Mouse (Mus musculus) megakaryocyte-erythroid progenitor cell, adult 5-6 weeks (primary cell): ENCODE data around the gene Akap12. TPM values are rescaled to one million over a fixed set of nuclear protein-coding genes. Genes with fewer than 3 reads are reported as not detected.
A peak's percentile ranks its signal among the peaks of the same experiment; 100 is the strongest.

Source experiments
- ATAC-seq: replicated peaks from 2 replicates; pipeline ENCODE4 v1.8.0; 2016; ENCODE audit warnings: mild to moderate bottlenecking, inconsistent platforms; ENCODE audit not compliant: severe bottlenecking, poor library complexity, low FRiP score, low TSS enrichment
- total RNA-seq, 2 experiments: library from RNA; stranded (forward) in 1 of 2; stranded (reverse) in 1 of 2; fragments of 200-1000, 215-1000 nt in 1 of 2; fragments of >200 nt in 1 of 2; fragmentation: Nextera tagmentation in 1 of 2; gene quantifications; 2 replicates each; pipeline ENCODE4 v1.2.3; 2014 to 2017

Gene Akap12
- total RNA-seq, 2 experiments from 2014 or later: 0.09 to 3.9 TPM

GRCm38 (mm10) chr10:4276081-4276480, 9.9 kb downstream of the Akap12 start:
- ATAC-seq: no peak

GRCm38 (mm10) chr10:4278041-4278440, 11.9 kb downstream of the Akap12 start:
- no peak for ATAC-seq

- ATAC-seq: no peak
Measured at GRCm38 (mm10) chr10:4282395-4282794, 16.2 kb downstream of the Akap12 start.

GRCm38 (mm10) chr10:4284781-4285180, 18.6 kb downstream of the Akap12 start:
- ATAC-seq: no peak

GRCm38 (mm10) chr10:4285752-4286151, 19.6 kb downstream of the Akap12 start:
- ATAC-seq: no peak

- ATAC-seq: no peak
Measured at GRCm38 (mm10) chr10:4289171-4289570, 23.0 kb downstream of the Akap12 start.

GRCm38 (mm10) chr10:4289636-4290035, 23.5 kb downstream of the Akap12 start:
- ATAC-seq: no peak

GRCm38 (mm10) chr10:4290145-4290544, 24.0 kb downstream of the Akap12 start:
- no peak for ATAC-seq

- no peak for ATAC-seq
Measured at GRCm38 (mm10) chr10:4290561-4290960, 24.4 kb downstream of the Akap12 start.

GRCm38 (mm10) chr10:4293418-4293817, 27.2 kb downstream of the Akap12 start:
- peak; percentile 52; the same call in 1 of the 2 replicates for ATAC-seq

GRCm38 (mm10) chr10:4303558-4303957, 37.4 kb downstream of the Akap12 start:
- ATAC-seq: no peak

GRCm38 (mm10) chr10:4323885-4324284, 57.7 kb downstream of the Akap12 start:
- ATAC-seq: no peak

GRCm38 (mm10) chr10:4325562-4325961, 59.4 kb downstream of the Akap12 start:
- ATAC-seq: no peak

- ATAC-seq: no peak
Measured at GRCm38 (mm10) chr10:4327716-4328115, 61.5 kb downstream of the Akap12 start.

- ATAC-seq: no peak
Measured at GRCm38 (mm10) chr10:4332228-4332979, 66.2 kb downstream of the Akap12 start.

- peak; percentile 71 for ATAC-seq
Measured at GRCm38 (mm10) chr10:4333319-4333718, 67.1 kb downstream of the Akap12 start.

- peak; percentile 97 for ATAC-seq
Measured at GRCm38 (mm10) chr10:4334039-4334683, 68.0 kb downstream of the Akap12 start.

GRCm38 (mm10) chr10:4338863-4339461, 72.8 kb downstream of the Akap12 start:
- ATAC-seq: no peak

- ATAC-seq: peak; percentile 95
Measured at GRCm38 (mm10) chr10:4341430-4341829, 75.2 kb downstream of the Akap12 start.

GRCm38 (mm10) chr10:4346489-4347135, 80.4 kb downstream of the Akap12 start:
- ATAC-seq: peak; percentile 100
